Mouse (Mus musculus): Measurements from ENCODE around the gene Ncbp1. TPM values are rescaled to one million over a fixed set of nuclear protein-coding genes. Genes with fewer than 3 reads are reported as not detected.

Gene Ncbp1
- 10 to 100 TPM; 44.5 to 48.5 TPM for total RNA-seq (2021)
- long read RNA-seq, experiment 1, transcript Ncbp1-201 (23 exons, 3,010 nt), result major isoform, 38 of 46 reads
- long read RNA-seq, experiment 1, partial matches to known transcripts, result 2 of 46 reads
- long read RNA-seq, experiment 1, other reads (novel, unspliced or antisense), result 6 of 46 reads
- long read RNA-seq, experiment 2, transcript Ncbp1-201 (23 exons, 3,010 nt), result major isoform, 81 of 107 reads
- long read RNA-seq, experiment 2, partial matches to known transcripts, result 18 of 107 reads
- long read RNA-seq, experiment 2, other reads (novel, unspliced or antisense), result 8 of 107 reads

DNA sequence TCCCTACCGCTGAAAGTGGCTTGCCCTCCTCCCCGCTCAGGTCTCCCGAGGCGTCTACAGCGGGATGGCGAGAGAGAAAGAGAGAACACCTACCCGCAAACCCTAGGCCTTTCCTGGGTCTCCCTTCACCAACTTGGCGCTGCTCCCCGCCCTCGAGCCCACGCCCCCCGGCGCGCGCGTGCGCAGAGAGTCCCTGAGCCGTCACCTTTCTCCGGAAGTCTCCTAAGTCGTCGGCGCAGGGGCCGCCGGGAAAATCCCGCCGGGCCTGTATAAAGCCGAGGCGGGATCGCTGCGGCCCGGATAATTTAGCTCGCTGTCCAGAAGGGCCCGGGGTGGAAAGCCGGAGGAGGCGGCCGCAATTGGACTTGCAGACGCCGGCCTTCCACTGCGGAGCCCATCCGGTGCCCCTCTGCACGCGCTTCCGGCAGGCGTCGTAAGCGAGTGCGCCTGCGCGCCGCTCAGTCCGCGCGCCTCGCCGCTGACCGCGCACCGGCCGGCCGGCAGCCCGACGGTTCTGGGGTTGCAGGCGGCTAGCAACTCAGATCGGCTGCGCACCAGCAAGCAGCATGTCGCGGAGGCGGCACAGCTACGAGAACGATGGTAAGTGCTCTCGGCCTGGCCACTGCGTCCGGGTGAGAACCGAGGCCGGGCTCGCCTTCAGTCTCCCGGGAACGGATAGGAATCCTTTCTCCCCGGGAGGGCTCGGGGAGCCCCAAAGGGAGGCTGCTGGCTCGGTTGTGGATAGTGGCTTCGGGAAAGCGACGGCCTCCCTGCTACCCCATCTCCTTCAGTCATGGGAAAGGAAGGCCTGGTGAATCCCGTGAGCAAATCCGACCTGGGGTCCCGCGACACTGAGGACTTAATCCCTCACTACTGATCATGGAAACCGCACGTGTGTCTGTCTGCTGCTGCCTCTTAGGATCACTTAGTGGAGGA lies at the start of gene Ncbp1, which contains the start of gene Tstd2:
Ncbp1 (plus strand) TSS at position 327 of the 936 bp plus-strand sequence.
Tstd2 (minus strand) TSS at position 408 of the 936 bp plus-strand sequence.
- DNase-seq (ENCODE audit: low spot score in 2 of 2), result peak; percentile 92 to 94

GRCm38 (mm10) chr4:46089524-46090125 lies 48.8 kb upstream of the Ncbp1 start:
- DNase-seq (ENCODE audit: low spot score in 2 of 2), result no peak

DNA sequence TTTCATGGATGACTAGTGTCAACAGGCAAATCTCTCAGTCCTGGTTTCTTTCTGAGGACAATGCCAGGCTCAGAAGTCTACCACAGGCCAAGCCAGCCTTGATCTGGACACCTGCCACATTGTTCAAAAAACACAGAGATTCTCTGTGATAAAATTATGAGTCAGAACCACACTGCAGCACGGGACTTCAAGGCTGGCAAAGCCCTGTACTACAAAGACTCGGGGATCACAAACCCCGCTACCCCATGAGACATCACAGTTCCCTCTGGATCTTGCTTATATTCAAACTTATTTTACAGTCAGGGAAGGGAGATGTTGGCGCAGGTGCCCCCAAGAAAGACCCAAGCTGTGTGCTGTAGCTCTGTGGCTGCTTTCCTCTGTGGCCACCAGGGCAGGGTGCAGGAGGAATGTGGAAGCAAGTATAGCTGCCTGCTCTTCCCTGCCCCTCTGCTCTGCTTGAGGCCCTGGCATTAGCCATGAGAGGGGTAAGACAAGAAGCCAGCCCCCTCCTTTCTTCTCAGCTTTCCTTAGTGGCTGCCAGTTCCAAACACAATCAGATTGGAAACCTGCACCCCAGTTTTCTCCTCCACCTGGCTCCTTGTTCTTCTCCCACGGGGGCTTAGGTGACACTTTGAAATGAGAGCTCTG lies 45.9 kb upstream of the Ncbp1 start:
- DNase-seq (ENCODE audit: low spot score in 2 of 2), result peak in 1 of 2 experiments; percentile 57

GRCm38 (mm10) chr4:46094916-46095825 lies 43.2 kb upstream of the Ncbp1 start:
- DNase-seq (ENCODE audit: low spot score in 2 of 2), result no peak

DNA sequence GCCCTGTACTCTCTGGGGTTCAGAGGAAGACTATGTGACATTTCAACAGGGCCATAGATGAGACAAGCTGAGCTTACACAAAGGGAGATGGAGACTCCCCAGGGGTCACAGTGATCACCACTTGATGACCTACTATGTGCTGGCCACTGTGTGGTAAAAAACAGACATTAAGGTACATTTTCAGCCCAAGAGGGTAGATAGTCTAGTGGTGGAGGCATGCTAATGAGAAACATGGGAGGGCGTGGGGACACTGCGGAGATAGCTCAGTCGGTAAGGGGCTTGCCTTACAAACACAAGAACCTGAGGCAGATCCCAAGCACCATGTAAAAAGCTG lies 42.6 kb upstream of the Ncbp1 start:
- no peak for DNase-seq (ENCODE audit: low spot score in 2 of 2)

GRCm38 (mm10) chr4:46096546-46096945 lies 41.9 kb upstream of the Ncbp1 start:
- no peak for DNase-seq (ENCODE audit: low spot score in 2 of 2)

DNA sequence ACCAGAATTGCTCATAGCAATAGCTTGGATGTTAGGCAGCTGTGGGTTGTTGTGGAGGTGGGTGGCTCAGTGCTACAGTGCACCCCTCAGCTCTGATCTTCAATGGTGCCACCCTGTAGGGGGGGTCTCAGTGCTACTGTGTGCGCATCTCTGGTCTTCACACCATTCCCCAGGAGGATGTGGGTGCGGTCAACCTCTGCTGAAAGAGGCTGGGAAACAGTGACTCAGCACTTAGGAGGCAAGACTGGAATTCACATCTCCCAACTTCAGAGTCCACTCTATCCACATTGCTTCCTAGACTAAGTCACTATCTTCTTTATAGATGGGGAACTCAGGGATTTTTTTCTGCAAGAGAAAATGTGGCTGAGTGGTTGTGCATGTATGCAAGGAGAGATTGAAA lies 40.8 kb upstream of the Ncbp1 start:
- DNase-seq (ENCODE audit: low spot score in 2 of 2), result no peak

GRCm38 (mm10) chr4:46099132-46099531 lies 39.3 kb upstream of the Ncbp1 start:
- no peak for DNase-seq (ENCODE audit: low spot score in 2 of 2)

DNA sequence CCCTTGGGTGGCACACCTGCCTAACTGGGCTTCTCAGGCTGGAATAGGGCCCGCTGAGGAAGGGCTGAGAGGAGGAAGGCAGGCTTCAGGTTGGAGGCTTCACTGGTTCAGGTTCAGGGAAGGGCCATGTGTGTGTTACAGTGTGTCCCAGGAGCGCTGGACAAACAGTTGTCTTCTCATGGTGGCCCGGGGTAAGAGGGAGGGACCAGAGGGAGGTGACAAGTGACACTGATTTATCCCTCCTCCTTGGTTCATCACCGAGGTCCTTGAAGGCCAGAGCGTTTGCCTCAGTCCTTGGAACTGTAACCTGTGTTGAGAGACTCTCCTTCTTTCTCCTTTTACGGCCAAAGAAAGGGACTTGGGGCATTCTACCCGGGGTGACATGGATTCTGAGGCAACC lies 37.9 kb upstream of the Ncbp1 start:
- no peak for DNase-seq (ENCODE audit: low spot score in 2 of 2)

GRCm38 (mm10) chr4:46101211-46101711 lies 37.2 kb upstream of the Ncbp1 start:
- DNase-seq (ENCODE audit: low spot score in 2 of 2), result no peak

DNA sequence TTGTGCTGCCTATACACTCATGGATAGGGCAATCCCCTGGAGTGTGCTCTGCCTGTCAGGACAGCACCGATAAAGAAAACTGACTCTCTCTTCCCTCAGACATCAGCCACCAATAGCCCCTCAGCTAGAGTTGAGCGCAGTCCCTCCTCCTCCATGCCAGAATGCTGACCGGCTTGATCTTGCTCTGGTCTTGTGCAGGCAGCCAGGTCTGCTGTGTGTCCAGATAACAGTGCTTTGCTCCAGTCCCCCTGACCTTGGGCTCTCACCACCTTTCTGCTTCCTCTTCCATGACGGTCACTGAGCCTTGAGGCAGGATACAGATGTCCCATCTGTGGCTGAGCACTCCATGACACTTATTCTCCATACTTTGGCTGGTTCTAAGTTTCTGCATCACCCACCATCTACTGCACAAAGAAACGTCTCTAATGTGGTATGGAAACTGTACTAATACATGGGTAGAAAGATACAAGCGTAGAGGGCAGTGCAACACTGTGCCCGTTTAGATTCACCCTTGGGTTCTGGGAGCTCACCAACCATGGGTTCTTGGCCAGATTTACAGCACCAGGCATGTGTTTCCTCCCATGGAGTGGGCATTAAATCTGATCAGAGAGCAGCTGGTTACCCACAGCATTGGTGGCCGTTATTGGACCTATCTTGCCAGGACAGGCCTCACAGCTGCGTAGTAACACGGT lies 36.2 kb upstream of the Ncbp1 start:
- DNase-seq (ENCODE audit: low spot score in 2 of 2), result no peak

DNA sequence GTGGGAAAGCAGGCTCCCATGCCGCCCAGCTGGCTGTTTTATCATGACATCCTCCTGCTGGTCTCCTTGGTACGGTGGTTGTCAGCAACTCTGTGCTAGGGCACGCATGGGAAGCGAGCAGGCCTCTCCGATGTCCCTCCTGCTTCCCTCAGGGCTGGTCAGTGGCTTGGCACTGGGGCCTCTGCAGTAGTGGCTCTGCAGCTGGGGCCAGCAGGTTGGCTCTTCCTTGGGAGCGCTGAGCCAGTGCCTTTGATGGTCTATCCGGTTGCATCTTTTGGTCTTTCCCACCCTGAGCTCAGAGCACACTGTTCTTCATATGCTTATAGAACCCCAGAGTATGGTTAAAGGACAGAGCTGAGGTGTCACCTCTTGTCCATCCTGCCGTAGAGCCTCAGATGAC lies 28.3 kb upstream of the Ncbp1 start:
- no peak for DNase-seq (ENCODE audit: low spot score in 2 of 2)

DNA sequence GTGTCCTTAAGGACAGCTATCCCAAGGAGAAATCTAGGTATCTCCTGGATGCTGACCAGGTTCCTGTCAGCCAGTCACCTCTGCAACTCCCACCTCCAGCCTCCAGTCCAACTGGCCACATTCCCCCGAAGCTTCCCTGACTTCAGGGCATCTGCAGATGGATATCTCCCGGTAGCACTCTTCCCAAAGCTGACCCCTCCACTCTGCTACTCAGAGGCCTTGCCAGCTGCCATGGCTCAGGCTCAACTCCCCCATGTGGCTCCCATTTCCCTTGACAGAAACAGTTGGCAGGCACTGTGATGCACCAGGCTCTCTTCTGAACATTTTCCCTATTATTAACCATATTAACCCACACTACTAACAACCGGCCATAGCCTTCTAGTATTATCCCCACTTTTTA lies 27.1 kb upstream of the Ncbp1 start:
- no peak for DNase-seq (ENCODE audit: low spot score in 2 of 2)

DNA sequence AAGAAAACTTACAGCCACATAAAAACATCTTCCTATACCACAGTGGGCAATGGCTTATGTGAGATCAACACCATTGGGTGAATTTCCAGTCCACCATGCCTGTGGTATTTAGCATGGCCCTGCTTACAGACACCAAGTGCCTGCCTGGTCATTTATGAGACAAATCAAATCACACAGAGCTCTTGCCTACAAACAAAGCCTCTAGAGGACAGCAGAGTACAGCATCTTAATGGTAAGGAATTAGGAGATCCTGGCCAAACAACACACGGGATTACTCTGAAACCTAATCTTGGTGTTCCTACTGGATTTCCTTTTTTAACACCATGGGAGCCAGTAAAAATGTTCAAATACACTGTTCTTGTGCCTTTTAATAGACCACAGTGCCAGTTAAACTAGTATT lies 23.1 kb upstream of the Ncbp1 start:
- DNase-seq (ENCODE audit: low spot score in 2 of 2), result no peak

- DNase-seq (ENCODE audit: low spot score in 2 of 2), result no peak
Observed at GRCm38 (mm10) chr4:46116544-46117175, 21.8 kb upstream of the Ncbp1 start.

GRCm38 (mm10) chr4:46117536-46117935 lies 20.9 kb upstream of the Ncbp1 start:
- DNase-seq (ENCODE audit: low spot score in 2 of 2), result no peak

DNA sequence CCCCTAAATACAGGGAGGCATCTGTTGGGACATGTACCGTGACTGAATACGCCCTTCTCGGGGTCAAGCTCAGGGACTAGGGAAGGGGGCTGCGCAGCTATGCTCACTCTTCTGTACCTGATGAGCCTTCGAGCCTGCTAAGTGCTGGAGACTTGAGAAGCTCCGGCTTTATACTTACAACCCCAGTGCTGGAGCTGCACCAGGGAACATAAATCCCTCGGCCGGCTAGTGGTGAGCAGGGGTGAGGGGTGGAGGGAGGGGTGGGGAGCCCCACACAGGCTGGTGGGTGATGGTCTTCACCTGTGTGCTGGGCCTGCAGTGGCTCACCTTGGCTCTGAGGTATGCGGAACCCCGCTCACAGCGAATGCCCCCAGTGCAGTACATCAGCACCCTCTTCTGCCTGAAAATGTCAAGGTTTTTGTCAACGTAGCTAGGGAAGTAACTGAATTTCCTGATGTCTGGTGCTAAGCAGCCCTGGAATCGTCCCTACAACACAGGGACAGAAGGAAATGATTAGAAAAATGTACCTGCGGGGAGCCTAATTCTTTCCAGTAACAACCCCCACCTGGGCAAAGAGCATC lies 18.8 kb upstream of the Ncbp1 start:
- DNase-seq (ENCODE audit: low spot score in 2 of 2), result no peak

DNA sequence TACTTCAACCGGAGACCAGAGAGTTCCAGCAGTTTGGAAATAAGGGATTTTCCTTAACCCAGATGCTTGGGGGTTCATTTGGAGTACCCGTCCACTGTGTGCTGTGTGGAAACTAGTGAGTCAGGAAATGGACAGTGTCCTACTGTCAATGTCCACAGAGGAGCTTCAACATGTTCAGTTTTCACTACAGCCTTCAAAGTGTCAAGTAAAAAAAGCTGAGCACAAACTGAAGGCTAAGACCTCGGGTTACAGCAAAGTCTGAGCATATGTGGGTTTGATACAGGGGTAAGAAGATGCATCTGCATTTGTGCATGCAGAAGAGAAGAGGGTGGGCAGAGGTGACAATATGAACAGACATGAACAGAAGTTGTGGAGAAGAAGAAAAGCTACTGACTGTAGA lies 17.6 kb upstream of the Ncbp1 start:
- DNase-seq (ENCODE audit: low spot score in 2 of 2), result no peak

DNA sequence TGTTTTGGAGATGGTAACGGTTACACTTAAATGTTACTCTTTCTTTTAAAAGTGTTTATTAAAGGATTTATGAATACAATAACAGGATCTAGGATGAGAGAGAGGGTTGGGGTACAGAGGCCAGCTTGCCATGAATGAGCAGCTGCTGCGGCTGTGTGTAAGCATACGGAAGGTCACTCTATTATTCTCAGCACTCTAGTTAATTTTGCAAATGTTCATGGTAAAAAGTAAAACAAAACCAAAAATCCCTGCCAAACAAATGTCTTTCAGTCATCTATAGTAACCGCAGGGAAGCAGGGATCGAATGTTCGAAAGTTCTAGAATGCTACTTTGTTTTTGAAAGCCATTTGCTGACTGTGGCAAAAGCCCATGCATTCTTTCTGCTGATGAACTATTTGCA lies 15.1 kb upstream of the Ncbp1 start:
- no peak for DNase-seq (ENCODE audit: low spot score in 2 of 2)

Data from adrenal gland, adult 18-20 months (tissue).